Mouse (Mus musculus) left cerebral cortex, adult 11 months (tissue): Measurements from ENCODE around the gene Ift88.

ENCODE experiments used
- DNase-seq: peaks from one replicate; pipeline ENCODE4 v3.0.0; 2022; ENCODE audit warnings: low spot score

Gene Ift88

GRCm38 (mm10) chr14:57423432-57424211 is at the start of gene Ift88:
Gene Ift88, plus strand, starts transcription at chr14:57424062.
- DNase-seq: peak; percentile 90

DNA sequence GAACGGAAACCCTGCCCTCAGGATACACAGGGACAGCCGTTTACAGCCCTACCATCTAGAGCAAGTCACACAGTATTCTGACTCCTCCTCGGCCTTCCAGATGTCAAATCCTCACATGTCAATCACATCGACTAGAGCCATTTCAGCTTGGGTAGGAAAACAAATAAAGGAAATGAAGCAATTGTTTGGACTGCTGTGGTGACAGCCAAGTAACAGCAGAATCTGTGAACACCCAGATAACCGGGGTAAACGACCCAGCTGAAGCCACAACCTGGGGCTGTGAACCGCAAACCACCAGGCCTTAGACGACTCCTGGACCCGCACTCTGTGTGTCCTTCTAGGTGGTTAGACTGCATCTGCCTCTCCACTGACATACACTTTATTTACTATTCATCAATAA is 48.7 kb upstream of the Ift88 start:
- no peak for DNase-seq

DNA sequence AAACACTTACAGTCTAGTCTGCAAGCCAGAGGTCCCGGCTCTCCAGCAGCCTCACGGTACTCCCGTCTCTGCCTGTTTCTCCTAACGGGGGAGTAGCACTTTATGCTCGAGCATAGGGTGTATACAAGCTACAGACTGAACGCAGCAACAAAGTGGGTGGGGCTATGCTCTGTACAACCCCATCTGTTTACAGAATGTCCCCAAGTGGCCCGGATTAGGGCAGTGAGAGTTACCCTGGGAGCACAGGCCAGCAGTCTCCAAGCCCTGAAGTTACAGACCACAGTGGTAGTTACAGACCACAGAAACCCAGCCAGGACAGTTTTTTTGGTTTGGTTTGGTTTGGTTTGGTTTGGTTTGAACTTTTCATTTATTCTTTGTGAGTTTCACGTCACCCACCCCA is 47.8 kb upstream of the Ift88 start:
- DNase-seq: no peak

GRCm38 (mm10) chr14:57376956-57377355 is 46.9 kb upstream of the Ift88 start:
- no peak for DNase-seq

DNA sequence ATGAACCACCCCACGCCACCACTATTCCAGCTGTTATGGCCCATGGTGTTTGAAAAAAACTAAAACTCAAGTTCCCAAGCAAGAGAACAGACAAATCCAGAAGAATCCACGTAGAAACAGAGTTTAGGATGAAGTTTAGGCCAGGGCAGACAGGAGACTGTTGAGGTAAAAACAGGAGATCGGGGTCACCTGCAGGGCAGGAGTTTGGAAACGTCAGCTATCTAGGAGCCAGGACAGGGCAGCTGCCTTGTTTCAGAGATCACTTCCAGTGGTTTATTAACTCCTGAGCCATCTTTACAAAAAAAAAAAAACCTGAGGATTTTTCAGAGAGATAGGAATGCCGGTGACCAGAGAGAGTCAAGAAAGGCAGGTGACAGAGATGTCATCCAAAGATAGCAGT is 46.3 kb upstream of the Ift88 start:
- no peak for DNase-seq

GRCm38 (mm10) chr14:57385667-57386066 is 38.2 kb upstream of the Ift88 start:
- no peak for DNase-seq

GRCm38 (mm10) chr14:57386758-57387561 is 36.9 kb upstream of the Ift88 start:
- no peak for DNase-seq

DNA sequence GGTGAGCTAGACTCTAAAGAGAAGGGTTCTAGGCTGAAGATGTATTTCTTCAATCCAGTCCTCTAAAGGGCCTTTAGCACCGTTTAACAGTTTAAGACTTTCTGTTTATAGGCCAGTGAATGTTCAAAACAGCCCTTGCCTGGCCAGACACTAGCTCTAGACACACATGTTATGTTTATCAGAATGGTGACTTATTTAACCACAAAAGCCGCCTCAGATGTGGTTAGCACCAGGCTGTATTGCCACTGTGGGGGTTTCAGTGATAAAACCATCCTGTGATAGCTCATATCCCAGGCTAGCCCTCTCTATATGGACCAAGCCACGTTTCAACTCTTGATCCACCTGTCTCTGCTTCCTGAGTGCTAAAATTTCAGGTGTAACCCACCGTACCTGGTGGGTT is 32.2 kb upstream of the Ift88 start:
- DNase-seq: no peak

DNA sequence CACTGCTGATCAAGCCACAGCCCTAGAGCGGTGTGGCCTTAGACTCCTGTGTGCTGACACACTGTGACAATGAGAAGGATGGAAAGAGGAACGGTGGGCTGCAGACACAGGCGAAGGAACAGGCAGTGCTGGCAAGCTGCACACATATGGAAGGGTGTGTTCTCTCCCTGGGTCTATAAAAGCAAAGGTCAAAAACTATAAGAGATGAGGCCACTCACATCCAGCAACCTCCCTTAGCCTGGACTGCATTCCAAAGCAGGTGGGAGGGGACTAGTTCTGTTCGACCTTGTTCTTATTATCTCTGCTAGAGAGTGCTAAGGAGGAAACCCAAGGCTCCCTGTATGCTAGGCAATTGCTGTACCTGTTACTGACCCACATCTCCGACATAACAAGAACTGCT is 31.6 kb upstream of the Ift88 start:
- no peak for DNase-seq

GRCm38 (mm10) chr14:57395470-57395869 is 28.4 kb upstream of the Ift88 start:
- no peak for DNase-seq

- no peak for DNase-seq
Observed at GRCm38 (mm10) chr14:57397221-57397620, 26.6 kb upstream of the Ift88 start.

GRCm38 (mm10) chr14:57398065-57398757 is 25.7 kb upstream of the Ift88 start, which contains the start of gene Cryl1:
Gene Cryl1, minus strand, starts transcription at chr14:57398529.
- DNase-seq: peak; percentile 89

DNA sequence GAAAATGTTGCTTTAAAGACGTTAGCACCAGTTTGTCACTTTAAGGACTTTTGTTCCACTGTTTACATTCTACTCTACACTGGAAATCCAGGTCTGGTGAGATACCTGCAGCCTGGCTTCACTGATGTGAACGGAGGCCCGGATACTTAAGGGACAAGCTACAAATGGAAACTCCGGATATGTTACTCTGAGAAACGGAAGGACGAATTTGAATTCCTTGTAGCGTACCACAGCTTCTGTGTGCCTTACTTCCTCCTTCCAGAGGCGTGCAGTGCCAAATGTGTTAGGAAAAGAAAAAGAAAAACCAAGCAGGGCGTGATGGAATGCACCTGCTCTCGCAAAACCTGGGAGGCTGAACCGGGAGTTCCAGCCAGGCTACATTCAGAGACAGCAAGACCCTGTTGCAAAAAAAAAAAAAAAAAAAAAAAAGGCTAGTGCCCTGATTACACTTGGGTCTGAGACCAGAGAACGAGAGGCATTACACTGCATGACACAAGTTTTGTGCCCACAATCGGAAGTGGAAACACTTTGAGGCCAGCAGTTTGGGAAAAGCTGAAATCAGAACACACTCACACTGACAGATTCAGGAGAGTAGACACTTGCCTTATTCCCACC is 24.9 kb upstream of the Ift88 start:
- DNase-seq: no peak

- DNase-seq: no peak
Observed at GRCm38 (mm10) chr14:57402815-57403214, 21.0 kb upstream of the Ift88 start.

DNA sequence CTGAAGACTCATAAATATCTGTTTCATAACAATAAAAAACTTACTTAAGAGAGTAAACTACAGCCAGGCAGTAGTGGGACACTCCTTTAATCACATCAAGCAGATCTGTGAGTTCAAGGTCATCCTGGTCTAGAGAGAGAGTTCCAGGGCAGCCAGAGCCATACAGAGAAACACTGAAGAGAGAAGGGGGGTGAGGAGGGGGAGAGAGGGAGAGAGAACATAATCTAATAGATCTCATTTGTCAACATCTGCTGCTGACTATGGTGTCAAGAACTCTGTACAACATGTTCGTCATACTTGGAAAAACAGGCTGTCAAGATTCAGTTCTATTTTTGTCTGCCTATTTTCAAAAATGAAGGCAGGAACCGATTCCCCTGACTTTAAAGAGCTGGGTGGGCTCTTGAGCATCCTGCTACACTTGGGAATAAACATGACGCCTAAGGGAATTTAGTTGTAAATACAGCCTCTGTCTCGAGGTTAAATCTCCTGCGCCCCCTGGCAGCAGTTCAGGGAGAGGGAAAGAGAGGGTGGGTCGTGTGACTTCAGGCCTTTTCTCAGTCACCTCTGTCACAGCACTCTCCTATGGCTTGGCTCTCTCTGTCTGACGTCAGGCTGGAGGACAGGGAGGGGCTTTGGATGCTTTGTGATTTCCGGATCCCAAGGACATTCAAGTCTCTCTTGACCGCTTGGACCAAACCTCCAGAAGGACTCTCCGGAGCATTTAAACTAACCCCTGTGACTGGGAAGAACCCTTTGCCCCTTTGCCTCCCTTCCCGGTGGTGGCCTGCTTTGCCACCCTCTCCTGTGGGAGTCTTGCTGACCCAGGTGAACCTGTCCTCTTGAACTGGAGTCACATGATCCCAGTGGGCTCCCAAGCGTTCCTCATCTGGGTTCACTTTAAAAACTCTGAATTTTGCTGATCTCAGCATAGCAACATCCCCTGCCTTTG is 16.5 kb upstream of the Ift88 start:
- DNase-seq: no peak

GRCm38 (mm10) chr14:57408100-57408499 is 15.8 kb upstream of the Ift88 start:
- DNase-seq: no peak

DNA sequence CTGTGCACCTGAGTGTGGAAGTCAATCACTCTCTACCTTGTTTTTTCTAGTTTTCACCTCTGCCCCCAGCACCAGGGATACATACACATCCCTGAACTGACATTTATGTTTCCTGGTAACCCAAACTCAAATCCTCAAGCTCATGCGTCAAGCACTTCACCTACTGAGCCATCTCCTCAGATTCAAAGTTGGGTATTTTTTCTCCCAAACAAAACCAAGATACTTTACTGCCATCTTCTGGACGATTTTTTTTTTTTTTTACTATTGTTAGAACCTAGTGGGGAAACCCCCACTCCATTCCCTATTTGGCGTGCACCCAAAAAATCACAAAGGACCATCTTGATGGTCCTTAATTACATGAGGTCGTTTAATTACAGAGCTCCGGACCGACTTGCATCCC is 14.8 kb upstream of the Ift88 start:
- no peak for DNase-seq

GRCm38 (mm10) chr14:57412166-57412565 is 11.7 kb upstream of the Ift88 start:
- DNase-seq: no peak

- no peak for DNase-seq
Observed at GRCm38 (mm10) chr14:57417187-57417586, 6.7 kb upstream of the Ift88 start.

- DNase-seq: no peak
Observed at GRCm38 (mm10) chr14:57424212-57424561, 325 bp downstream of the Ift88 start.

DNA sequence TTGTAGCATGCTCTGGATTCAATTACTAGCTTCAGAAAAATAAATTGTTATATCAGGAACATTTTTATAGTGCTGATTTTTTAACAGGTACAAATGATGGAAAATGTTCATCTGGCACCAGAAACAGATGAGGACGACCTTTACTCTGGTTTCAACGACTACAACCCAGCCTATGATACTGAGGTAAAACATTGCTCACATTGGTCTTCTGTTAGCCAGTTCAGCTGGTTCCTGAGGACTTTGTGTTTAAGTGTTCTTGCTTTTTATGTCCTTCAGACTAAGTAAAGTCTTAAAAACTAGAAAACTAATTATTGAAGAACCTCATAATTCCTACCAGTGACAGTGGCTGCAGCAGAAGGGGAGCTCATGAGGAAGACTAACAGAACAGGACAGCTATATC is 6.6 kb downstream of the Ift88 start:
- DNase-seq: no peak
